Mouse (Mus musculus): ENCODE results near the gene Galns. TPM values are rescaled to one million over a fixed set of nuclear protein-coding genes. Genes with fewer than 3 reads are reported as not detected.
A peak's percentile ranks its signal among the peaks of the same experiment; 100 is the strongest.

The Galns gene
- polyA plus RNA-seq, 1 experiment from 2014 or later, result 7.4 TPM

- Histone ChIP-seq H3K27me3 (peaks cover 16% of the 10 kb centered on the region; the same call in 1 of the 2 replicates), H3K9ac (peak overlapping the region; percentile 27; the same call in 1 of the 2 replicates), H3K36me3 (no peaks in the 10 kb centered on the region), H3K4me2 (replicated peaks) (peak overlapping the region; percentile 26), H3K4me3 (peak overlapping the region; percentile 6), H3K4me1 (peaks cover 8% of the 10 kb centered on the region; the same call in 1 of the 2 replicates), H3K9me3 (no peaks in the 10 kb centered on the region), H3K27ac (no peak overlapping the region)
- ATAC-seq (ENCODE audit: insufficient number of reproducible peaks, insufficient read depth, low FRiP score, low TSS enrichment), result no peak
- WGBS, result 46% methylated on average over 22 of the region's 22 CpGs
Observed at GRCm38 (mm10) chr8:122630696-122631095, 19.4 kb upstream of the Galns start.

- H3K9ac ChIP-seq, result no peak overlapping the region
- H3K4me3 ChIP-seq, result no peak overlapping the region
- H3K27ac ChIP-seq, result no peak overlapping the region
- no peaks in the 10 kb centered on the region for H3K36me3 ChIP-seq
- 30% methylated on average over 10 of the region's 10 CpGs for WGBS
- no peak for ATAC-seq (ENCODE audit: insufficient number of reproducible peaks, insufficient read depth, low FRiP score, low TSS enrichment)
- H3K9me3 ChIP-seq, result no peaks in the 10 kb centered on the region
- H3K27me3 ChIP-seq, result peaks cover 16% of the 10 kb centered on the region; the same call in 1 of the 2 replicates
- H3K4me1 ChIP-seq, result 0 out of 2 replicates have a peak, but pooled peaks cover 8% of the 10 kb centered on the region
- H3K4me2 ChIP-seq (replicated peaks), result no peak overlapping the region
Observed at GRCm38 (mm10) chr8:122629388-122629787, 18.1 kb upstream of the Galns start.

DNA sequence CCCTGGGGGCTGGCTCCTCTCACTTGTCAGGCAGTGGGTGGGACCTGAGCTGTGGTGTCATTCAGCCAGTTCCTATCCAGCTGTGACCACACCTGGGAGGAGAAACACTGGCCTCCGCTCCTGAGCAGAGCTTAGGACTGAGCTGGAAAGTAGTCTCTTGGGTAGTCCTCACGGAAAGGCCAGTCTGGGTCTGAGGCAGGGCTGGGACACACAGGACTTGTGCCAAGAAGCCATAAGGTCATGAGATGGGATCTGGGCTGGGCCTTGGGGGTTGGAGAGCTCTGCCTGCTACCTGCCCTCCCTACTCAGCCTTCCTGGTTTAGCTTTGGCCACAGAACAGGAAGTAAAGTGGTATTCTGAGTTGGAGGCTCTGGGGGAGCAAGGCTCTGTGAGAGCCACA lies 15.6 kb upstream of the Galns start:
- Histone ChIP-seq H3K9ac (no peak overlapping the region), H3K36me3 (no peaks in the 10 kb centered on the region), H3K4me2 (replicated peaks) (no peak overlapping the region), H3K4me1 (0 out of 2 replicates have a peak, but pooled peaks cover 8% of the 10 kb centered on the region), H3K9me3 (no peaks in the 10 kb centered on the region), H3K4me3 (no peak overlapping the region), H3K27me3 (peaks cover 16% of the 10 kb centered on the region; the same call in 1 of the 2 replicates), H3K27ac (no peak overlapping the region)
- ATAC-seq (ENCODE audit: insufficient number of reproducible peaks, insufficient read depth, low FRiP score, low TSS enrichment), result no peak
- 76% methylated on average over 2 of the region's 2 CpGs for WGBS

GRCm38 (mm10) chr8:122625811-122626210 lies 14.5 kb upstream of the Galns start:
- no peak overlapping the region for H3K9ac ChIP-seq
- H3K9me3 ChIP-seq, result no peaks in the 10 kb centered on the region
- H3K4me1 ChIP-seq, result 0 out of 2 replicates have a peak, but pooled peaks cover 7% of the 10 kb centered on the region
- WGBS, result 74% methylated on average over 9 of the region's 9 CpGs
- H3K27ac ChIP-seq, result no peak overlapping the region
- no peaks in the 10 kb centered on the region for H3K36me3 ChIP-seq
- no peak for ATAC-seq (ENCODE audit: insufficient number of reproducible peaks, insufficient read depth, low FRiP score, low TSS enrichment)
- peaks cover 15% of the 10 kb centered on the region; the same call in 1 of the 2 replicates for H3K27me3 ChIP-seq
- H3K4me3 ChIP-seq, result no peak overlapping the region
- no peak overlapping the region for H3K4me2 ChIP-seq (replicated peaks)

DNA sequence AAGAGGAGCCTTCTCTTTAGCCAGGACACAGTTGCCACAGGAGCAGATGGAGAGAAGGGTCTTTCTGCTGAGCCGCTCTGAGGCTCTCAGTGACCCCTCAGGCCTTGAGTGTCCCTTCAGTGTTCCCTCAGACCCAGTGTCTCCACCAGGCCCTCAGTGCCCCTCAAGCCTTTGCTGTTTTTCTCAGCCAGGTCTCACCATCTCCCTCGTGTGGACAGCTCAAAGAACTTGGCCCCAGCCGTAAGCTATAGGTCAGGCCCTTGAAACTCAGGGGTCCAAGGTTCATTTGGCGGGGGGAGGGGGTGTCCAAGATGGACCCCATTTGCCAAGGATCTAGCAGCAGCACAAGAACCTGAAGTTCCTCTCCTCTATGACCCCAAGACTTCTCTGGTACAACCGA lies 13.4 kb upstream of the Galns start:
- 66% methylated on average over 5 of the region's 5 CpGs for WGBS
- Histone ChIP-seq H3K9ac (no peak overlapping the region), H3K9me3 (no peaks in the 10 kb centered on the region), H3K36me3 (no peaks in the 10 kb centered on the region), H3K4me1 (peaks cover 5% of the 10 kb centered on the region), H3K27me3 (peaks cover 8% of the 10 kb centered on the region; the same call in 1 of the 2 replicates), H3K4me2 (replicated peaks) (no peak overlapping the region), H3K4me3 (no peak overlapping the region), H3K27ac (no peak overlapping the region)
- no peak for ATAC-seq (ENCODE audit: insufficient number of reproducible peaks, insufficient read depth, low FRiP score, low TSS enrichment)

GRCm38 (mm10) chr8:122623844-122624642 lies 12.8 kb upstream of the Galns start:
- Histone ChIP-seq H3K4me3 (no peak overlapping the region), H3K9ac (no peak overlapping the region), H3K4me2 (replicated peaks) (no peak overlapping the region), H3K4me1 (peaks cover 9% of the 10 kb centered on the region), H3K27ac (no peak overlapping the region), H3K9me3 (no peaks in the 10 kb centered on the region), H3K27me3 (peaks cover 8% of the 10 kb centered on the region; the same call in 1 of the 2 replicates), H3K36me3 (no peaks in the 10 kb centered on the region)
- 89% methylated on average over 17 of the region's 17 CpGs for WGBS
- ATAC-seq (ENCODE audit: insufficient number of reproducible peaks, insufficient read depth, low FRiP score, low TSS enrichment), result no peak

DNA sequence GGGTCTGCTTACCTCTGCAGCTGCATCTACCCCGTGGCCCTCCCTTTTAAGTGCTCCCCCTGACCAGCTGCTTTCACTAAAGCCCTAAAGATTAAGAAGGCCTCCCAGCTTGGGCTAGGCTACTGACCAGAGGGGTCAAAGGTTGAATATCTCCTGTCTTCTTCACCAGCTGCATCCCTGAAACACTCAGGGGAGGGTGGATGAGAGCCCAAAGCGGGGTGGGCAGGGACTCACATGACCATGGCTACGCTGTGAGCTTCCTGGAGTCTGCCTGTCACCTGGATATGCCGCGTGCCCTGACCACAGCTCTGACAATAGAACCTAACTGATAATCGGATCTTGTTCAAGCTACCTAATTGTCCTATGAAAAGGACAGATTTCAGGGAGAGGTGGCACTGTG lies 11.5 kb upstream of the Galns start, which contains the start of gene Pabpn1l:
Gene Pabpn1l, minus strand, starts transcription at position 13 of the 400 bp plus-strand sequence.
- H3K4me2 ChIP-seq (replicated peaks), result no peak within 1 kb of the TSS
- 55% methylated on average over 6 of the region's 6 CpGs for WGBS
- H3K9me3 ChIP-seq, result no peaks in the 10 kb centered on the region
- H3K9ac ChIP-seq, result no peak within 1 kb of the TSS
- no peaks in the 10 kb centered on the region for H3K36me3 ChIP-seq
- no peak within 1 kb of the TSS for H3K27ac ChIP-seq
- no peak within 1 kb of the TSS for H3K4me3 ChIP-seq
- peaks cover 7% of the 10 kb centered on the region; the same call in 1 of the 2 replicates for H3K27me3 ChIP-seq
- H3K4me1 ChIP-seq, result peaks cover 14% of the 10 kb centered on the region
- no peak for ATAC-seq (ENCODE audit: insufficient number of reproducible peaks, insufficient read depth, low FRiP score, low TSS enrichment)

GRCm38 (mm10) chr8:122620446-122620845 lies 9.2 kb upstream of the Galns start:
- peaks cover 14% of the 10 kb centered on the region for H3K4me1 ChIP-seq
- no peaks in the 10 kb centered on the region for H3K36me3 ChIP-seq
- ATAC-seq (ENCODE audit: insufficient number of reproducible peaks, insufficient read depth, low FRiP score, low TSS enrichment), result no peak
- no peaks in the 10 kb centered on the region for H3K27me3 ChIP-seq
- H3K4me2 ChIP-seq (replicated peaks), result no peak overlapping the region
- H3K4me3 ChIP-seq, result no peak overlapping the region
- WGBS, result 27% methylated on average over 5 of the region's 5 CpGs
- no peak overlapping the region for H3K9ac ChIP-seq
- H3K27ac ChIP-seq, result peak overlapping the region; percentile 65
- H3K9me3 ChIP-seq, result no peaks in the 10 kb centered on the region

GRCm38 (mm10) chr8:122618660-122619378 lies 7.6 kb upstream of the Galns start:
- Histone ChIP-seq H3K4me2 (replicated peaks) (no peak overlapping the region), H3K27ac (no peak overlapping the region), H3K27me3 (no peaks in the 10 kb centered on the region), H3K4me1 (peaks cover 14% of the 10 kb centered on the region), H3K36me3 (peaks cover 10% of the 10 kb centered on the region), H3K4me3 (no peak overlapping the region), H3K9me3 (no peaks in the 10 kb centered on the region), H3K9ac (no peak overlapping the region)
- no peak for ATAC-seq (ENCODE audit: insufficient number of reproducible peaks, insufficient read depth, low FRiP score, low TSS enrichment)
- WGBS, result 61% methylated on average over 6 of the region's 6 CpGs

- Histone ChIP-seq H3K27ac (no peak overlapping the region), H3K4me2 (replicated peaks) (no peak overlapping the region), H3K36me3 (peaks cover 14% of the 10 kb centered on the region), H3K27me3 (no peaks in the 10 kb centered on the region), H3K9me3 (no peaks in the 10 kb centered on the region), H3K4me1 (peaks cover 14% of the 10 kb centered on the region), H3K4me3 (no peak overlapping the region), H3K9ac (no peak overlapping the region)
- 26% methylated on average over 5 of the region's 7 CpGs for WGBS
- ATAC-seq (ENCODE audit: insufficient number of reproducible peaks, insufficient read depth, low FRiP score, low TSS enrichment), result no peak
Observed at GRCm38 (mm10) chr8:122617947-122618546, 6.8 kb upstream of the Galns start.

DNA sequence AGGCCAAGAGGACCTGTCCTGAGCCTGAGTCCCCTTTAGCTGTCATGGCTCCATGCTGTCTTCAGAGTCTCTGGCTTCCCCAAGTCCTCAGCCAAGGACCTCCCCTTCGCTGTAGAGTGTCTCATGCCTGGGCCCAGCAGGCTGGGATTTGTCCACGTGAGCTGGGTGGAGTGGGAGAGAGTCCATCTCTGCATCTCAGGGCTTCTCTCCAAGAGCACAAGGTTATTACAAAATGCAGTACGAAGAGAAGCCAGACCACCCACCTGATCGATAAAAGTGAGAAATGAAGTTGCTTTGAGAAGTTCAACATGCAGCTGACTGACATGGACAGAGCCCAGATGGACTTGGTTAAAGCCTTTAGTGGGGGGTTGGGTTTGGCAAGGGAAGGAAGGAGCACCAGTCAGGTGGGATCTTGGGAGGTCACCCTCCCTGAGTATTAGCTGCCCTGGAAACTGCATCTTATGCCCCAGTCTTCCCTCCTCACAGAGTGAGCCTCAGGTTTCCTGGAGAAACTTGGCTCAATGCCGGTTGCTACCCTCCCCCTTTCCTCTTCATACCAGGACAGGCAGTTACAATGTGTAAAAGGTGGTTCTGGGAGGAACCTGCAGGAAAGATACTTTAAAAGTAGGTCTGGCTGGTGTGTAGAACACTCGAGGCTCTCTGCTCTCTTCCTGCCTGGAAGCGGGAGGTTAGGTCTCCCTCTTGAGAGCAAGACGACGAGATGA lies 5.1 kb upstream of the Galns start:
- 59% methylated on average over 9 of the region's 9 CpGs for WGBS
- ATAC-seq (ENCODE audit: insufficient number of reproducible peaks, insufficient read depth, low FRiP score, low TSS enrichment), result no peak
- H3K4me3 ChIP-seq, result no peak overlapping the region
- H3K36me3 ChIP-seq, result peaks cover 14% of the 10 kb centered on the region
- no peak overlapping the region for H3K9ac ChIP-seq
- no peaks in the 10 kb centered on the region for H3K27me3 ChIP-seq
- peaks cover 24% of the 10 kb centered on the region for H3K4me1 ChIP-seq
- no peaks in the 10 kb centered on the region for H3K9me3 ChIP-seq
- no peak overlapping the region for H3K4me2 ChIP-seq (replicated peaks)
- peak overlapping the region; percentile 37; the same call in 1 of the 2 replicates for H3K27ac ChIP-seq
